Mouse (Mus musculus) heart, embryonic 16.5 days (tissue): ENCODE measurements around the gene Gif. TPM values are rescaled to one million over a fixed set of nuclear protein-coding genes. Genes with fewer than 3 reads are reported as not detected.

Source experiments
- ATAC-seq: fragments of 200-750 bp; cut with Nextera tagmentation; replicated peaks from 2 replicates; pipeline ENCODE4 v1.8.0; 2017; ENCODE audit warnings: moderate number of reproducible peaks; ENCODE audit not compliant: insufficient read depth, low FRiP score; ENCODE audit errors: extremely low read depth
- H3K27ac ChIP-seq: fragments of 300-500 bp; sonication (generic); 2 replicates; pipeline ENCODE4 v1.5.1; 2014; ENCODE audit warnings: mild to moderate bottlenecking, low read length, control low read depth, moderate library complexity
- H3K27me3 ChIP-seq: fragments of 300-500 bp; sonication (generic); 2 replicates; pipeline ENCODE4 v1.6.1; 2014; ENCODE audit warnings: low read length, mixed read lengths; ENCODE audit not compliant: control insufficient read depth, insufficient read depth
- H3K36me3 ChIP-seq: fragments of 300-500 bp; sonication (generic); 2 replicates; pipeline ENCODE4 v1.6.1; 2014; ENCODE audit not compliant: control insufficient read depth, insufficient read depth
- H3K4me1 ChIP-seq: fragments of 300-500 bp; sonication (generic); 2 replicates; pipeline ENCODE4 v1.6.1; 2014; ENCODE audit warnings: low read length, mixed read lengths; ENCODE audit not compliant: control insufficient read depth, insufficient read depth
- H3K4me2 ChIP-seq: fragments of 300-500 bp; sonication (generic); 2 replicates; pipeline ENCODE4 v1.6.1; 2014; ENCODE audit warnings: low read depth, mild to moderate bottlenecking, control low read depth, low read length
- H3K4me3 ChIP-seq: fragments of 300-500 bp; sonication (generic); 2 replicates; pipeline ENCODE4 v1.5.1; 2014; ENCODE audit warnings: mild to moderate bottlenecking, control low read depth, low read length
- H3K9ac ChIP-seq: fragments of 300-500 bp; sonication (generic); 2 replicates; pipeline ENCODE4 v1.6.1; 2014; ENCODE audit warnings: low read length, control low read depth
- H3K9me3 ChIP-seq: fragments of 300-500 bp; sonication (generic); replicated peaks from 2 replicates; pipeline ENCODE4 v1.6.1; 2016; ENCODE audit warnings: low read length; ENCODE audit not compliant: control insufficient read depth
- WGBS: fragments of 180-500 bp; shearing (Covaris S2); extraction: QIAGEN DNeasy Blood & Tissue Kit; methylation state at CpG from one replicate; pipeline ENCODE4 v1.1.7; 2014; 5-methylcytosine and 5-hydroxymethylcytosine counted together
- polyA plus RNA-seq: library from polyadenylated mRNA; unstranded; fragments of >200 nt; fragmentation: Nextera tagmentation; extraction: Ambion mirVana; gene quantifications from 2 replicates; pipeline ENCODE4 v1.2.1, GENCODE M21; 2015

Gene Gif
- polyA plus RNA-seq: not detected in 2 replicates

GRCm38 (mm10) chr19:11747298-11747697, at the start of gene Gif:
Gene Gif, plus strand, starts transcription at chr19:11747554.
- Histone ChIP-seq H3K27me3 (no peaks in the 10 kb centered on the region), H3K4me2 (no peak within 1 kb of the TSS), H3K9ac (no peak within 1 kb of the TSS), H3K36me3 (no peaks in the 10 kb centered on the region), H3K9me3 (no peaks in the 10 kb centered on the region), H3K4me3 (no peak within 1 kb of the TSS), H3K4me1 (no peaks in the 10 kb centered on the region), H3K27ac (no peak within 1 kb of the TSS)
- 66% methylated on average over 2 of the region's 2 CpGs for WGBS
- no peak for ATAC-seq

GRCm38 (mm10) chr19:11698342-11698741, 49.0 kb upstream of the Gif start:
- no peak overlapping the region for H3K4me3 ChIP-seq
- H3K36me3 ChIP-seq: no peaks in the 10 kb centered on the region
- H3K4me1 ChIP-seq: no peaks in the 10 kb centered on the region
- no peaks in the 10 kb centered on the region for H3K9me3 ChIP-seq
- no peaks in the 10 kb centered on the region for H3K27me3 ChIP-seq
- H3K27ac ChIP-seq: no peak overlapping the region
- no peak overlapping the region for H3K4me2 ChIP-seq
- WGBS: 87% methylated on average over 6 of the region's 6 CpGs
- H3K9ac ChIP-seq: no peak overlapping the region
- no peak for ATAC-seq

DNA sequence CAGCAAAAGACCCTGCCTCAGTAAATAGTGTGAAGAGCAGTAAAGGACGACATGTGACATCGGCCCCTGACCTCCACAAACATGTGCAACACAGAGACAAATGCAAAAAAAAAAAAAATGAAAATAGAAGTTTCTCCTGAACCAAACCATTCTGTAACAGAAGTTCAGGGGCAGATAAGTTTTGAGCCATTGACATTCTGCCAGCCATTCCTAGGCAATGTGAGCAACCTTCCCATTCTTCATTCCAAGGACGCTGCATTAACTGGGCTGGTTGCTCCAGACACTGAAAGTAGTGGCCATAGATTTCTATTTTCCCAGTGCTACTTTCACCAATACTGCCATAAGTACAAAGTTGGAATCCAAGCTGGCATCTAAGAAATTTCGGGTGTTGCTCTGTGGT, 34.9 kb upstream of the Gif start:
- no peak for ATAC-seq
- Histone ChIP-seq H3K9ac (no peak overlapping the region), H3K4me2 (no peak overlapping the region), H3K27ac (no peak overlapping the region), H3K9me3 (no peaks in the 10 kb centered on the region), H3K4me3 (no peak overlapping the region), H3K4me1 (no peaks in the 10 kb centered on the region), H3K27me3 (no peaks in the 10 kb centered on the region), H3K36me3 (no peaks in the 10 kb centered on the region)
- WGBS: 69% methylated on average over 4 of the region's 4 CpGs

DNA sequence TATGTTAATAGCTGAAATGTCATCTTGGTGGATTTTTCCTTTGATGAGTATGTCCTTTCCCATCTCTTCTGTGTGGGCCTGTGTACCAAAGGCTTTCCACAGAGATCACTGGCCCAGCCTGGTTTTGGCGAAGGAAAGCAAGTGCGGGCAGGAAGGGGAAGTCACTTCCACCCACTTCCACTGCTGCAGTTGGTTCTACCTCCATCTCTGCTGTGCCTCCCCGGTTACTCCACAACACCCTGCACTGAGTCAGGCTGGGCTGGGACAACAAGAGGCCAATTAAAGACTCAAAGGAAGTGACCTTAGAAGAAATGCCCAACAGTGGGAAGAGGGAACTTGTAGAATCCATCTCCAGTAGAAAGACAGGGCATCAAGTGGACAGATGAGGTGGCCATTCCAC, 27.3 kb upstream of the Gif start:
- Histone ChIP-seq H3K4me2 (no peak overlapping the region), H3K27me3 (no peaks in the 10 kb centered on the region), H3K4me3 (no peak overlapping the region), H3K36me3 (no peaks in the 10 kb centered on the region), H3K9ac (no peak overlapping the region), H3K9me3 (no peaks in the 10 kb centered on the region), H3K27ac (no peak overlapping the region), H3K4me1 (no peaks in the 10 kb centered on the region)
- WGBS: 74% methylated on average over 3 of the region's 3 CpGs
- no peak for ATAC-seq

DNA sequence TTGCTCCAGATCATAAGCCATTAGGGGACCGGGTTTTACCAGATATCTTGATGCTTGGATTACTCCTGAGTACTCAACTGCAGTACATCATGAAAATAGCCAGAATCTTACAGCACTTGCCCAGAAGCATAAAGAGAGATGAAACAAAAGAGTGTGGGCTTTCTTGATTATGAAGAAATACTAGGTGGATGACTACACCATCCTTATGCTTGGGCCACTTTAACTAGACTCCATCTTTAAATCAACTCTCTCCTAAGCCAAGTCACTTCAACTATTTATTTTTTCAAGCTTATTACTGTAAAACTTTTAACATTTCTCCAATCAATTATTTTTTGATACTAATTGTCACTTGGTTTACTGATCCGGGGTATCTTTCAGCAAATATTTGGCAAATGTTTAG, 23.5 kb upstream of the Gif start:
- no peaks in the 10 kb centered on the region for H3K27me3 ChIP-seq
- no peak overlapping the region for H3K27ac ChIP-seq
- ATAC-seq: no peak
- no peak overlapping the region for H3K9ac ChIP-seq
- H3K9me3 ChIP-seq: no peaks in the 10 kb centered on the region
- no peak overlapping the region for H3K4me2 ChIP-seq
- no peaks in the 10 kb centered on the region for H3K36me3 ChIP-seq
- no peak overlapping the region for H3K4me3 ChIP-seq
- WGBS: 63% methylated on average over 2 of the region's 2 CpGs
- no peaks in the 10 kb centered on the region for H3K4me1 ChIP-seq

GRCm38 (mm10) chr19:11724275-11724674, 23.1 kb upstream of the Gif start:
- Histone ChIP-seq H3K27ac (no peak overlapping the region), H3K36me3 (no peaks in the 10 kb centered on the region), H3K4me2 (no peak overlapping the region), H3K27me3 (no peaks in the 10 kb centered on the region), H3K4me3 (no peak overlapping the region), H3K9ac (no peak overlapping the region), H3K4me1 (no peaks in the 10 kb centered on the region), H3K9me3 (no peaks in the 10 kb centered on the region)
- WGBS: 72% methylated on average over 6 of the region's 6 CpGs
- ATAC-seq: no peak

- Histone ChIP-seq H3K4me2 (no peak overlapping the region), H3K36me3 (no peaks in the 10 kb centered on the region), H3K4me3 (no peak overlapping the region), H3K4me1 (no peaks in the 10 kb centered on the region), H3K9ac (no peak overlapping the region), H3K27ac (no peak overlapping the region), H3K9me3 (no peaks in the 10 kb centered on the region), H3K27me3 (no peaks in the 10 kb centered on the region)
- WGBS: 57% methylated on average over 2 of the region's 2 CpGs
- ATAC-seq: no peak
These were observed 21.4 kb upstream of the Gif start for GRCm38 (mm10) chr19:11725915-11726314.

- Histone ChIP-seq H3K27me3 (no peaks in the 10 kb centered on the region), H3K9me3 (no peaks in the 10 kb centered on the region), H3K36me3 (no peaks in the 10 kb centered on the region), H3K4me3 (no peak overlapping the region), H3K4me1 (no peaks in the 10 kb centered on the region), H3K9ac (no peak overlapping the region), H3K4me2 (no peak overlapping the region), H3K27ac (no peak overlapping the region)
- no peak for ATAC-seq
- WGBS: 82% methylated on average over 5 of the region's 5 CpGs
These were observed 20.1 kb upstream of the Gif start for GRCm38 (mm10) chr19:11727304-11727703.

DNA sequence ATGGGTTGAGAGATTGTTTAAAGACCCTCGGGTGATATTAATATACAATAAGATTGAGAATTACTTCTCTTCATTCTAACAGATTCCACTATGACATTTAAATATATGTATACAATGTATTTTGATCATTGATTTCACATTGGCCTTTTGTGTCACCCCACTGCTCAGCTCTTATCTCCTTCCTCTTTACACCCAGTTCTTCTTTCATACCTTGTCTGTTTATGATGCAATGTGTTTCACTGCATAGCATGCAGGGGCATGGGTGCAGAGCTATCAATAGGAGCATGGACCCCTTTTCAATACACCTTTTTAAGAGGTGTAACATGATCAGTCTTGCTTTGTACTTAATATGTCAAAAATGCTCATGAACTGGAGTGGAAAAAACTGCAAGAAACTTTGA, 17.1 kb upstream of the Gif start:
- no peak for ATAC-seq

GRCm38 (mm10) chr19:11736455-11736854, 10.9 kb upstream of the Gif start:
- Histone ChIP-seq H3K27me3 (no peaks in the 10 kb centered on the region), H3K4me1 (no peaks in the 10 kb centered on the region), H3K27ac (no peak overlapping the region), H3K9me3 (no peaks in the 10 kb centered on the region), H3K4me2 (no peak overlapping the region), H3K4me3 (no peak overlapping the region), H3K9ac (no peak overlapping the region), H3K36me3 (no peaks in the 10 kb centered on the region)
- ATAC-seq: no peak
- 24% methylated on average over 1 of the region's 1 CpGs for WGBS

More for the DNA sequence above, 17.1 kb upstream of the Gif start:
- Histone ChIP-seq H3K36me3 (no peaks in the 10 kb centered on the region), H3K9ac (no peak overlapping the region), H3K4me1 (no peaks in the 10 kb centered on the region), H3K9me3 (no peaks in the 10 kb centered on the region), H3K27me3 (no peaks in the 10 kb centered on the region), H3K4me2 (no peak overlapping the region), H3K4me3 (no peak overlapping the region), H3K27ac (no peak overlapping the region)
- WGBS: 61% methylated on average over 1 of the region's 1 CpGs
